Mouse (Mus musculus) urinary bladder, adult 2 months (tissue): ENCODE data around the gene Cldn7. TPM values are rescaled to one million over a fixed set of nuclear protein-coding genes. Genes with fewer than 3 reads are reported as not detected.
A peak's percentile ranks its signal among the peaks of the same experiment; 100 is the strongest.
"Not testable (repeated sequence)": the region's sequence is repeated elsewhere in the genome, so short reads cannot be mapped to it uniquely, and the experiment has no call there.

ENCODE experiments used
- DNase-seq: peaks from one replicate; pipeline ENCODE4 v3.0.0; 2022; ENCODE audit warnings: low spot score
- polyA plus RNA-seq: library from polyadenylated mRNA; depleted of rRNA; stranded (reverse); fragments of >200 nt; gene quantifications from 2 replicates; pipeline ENCODE4 v1.2.3, GENCODE M21; 2012; rRNA removed

Cldn7 gene
- polyA plus RNA-seq = 67.1 and 69.1 TPM in 2 replicates

DNA sequence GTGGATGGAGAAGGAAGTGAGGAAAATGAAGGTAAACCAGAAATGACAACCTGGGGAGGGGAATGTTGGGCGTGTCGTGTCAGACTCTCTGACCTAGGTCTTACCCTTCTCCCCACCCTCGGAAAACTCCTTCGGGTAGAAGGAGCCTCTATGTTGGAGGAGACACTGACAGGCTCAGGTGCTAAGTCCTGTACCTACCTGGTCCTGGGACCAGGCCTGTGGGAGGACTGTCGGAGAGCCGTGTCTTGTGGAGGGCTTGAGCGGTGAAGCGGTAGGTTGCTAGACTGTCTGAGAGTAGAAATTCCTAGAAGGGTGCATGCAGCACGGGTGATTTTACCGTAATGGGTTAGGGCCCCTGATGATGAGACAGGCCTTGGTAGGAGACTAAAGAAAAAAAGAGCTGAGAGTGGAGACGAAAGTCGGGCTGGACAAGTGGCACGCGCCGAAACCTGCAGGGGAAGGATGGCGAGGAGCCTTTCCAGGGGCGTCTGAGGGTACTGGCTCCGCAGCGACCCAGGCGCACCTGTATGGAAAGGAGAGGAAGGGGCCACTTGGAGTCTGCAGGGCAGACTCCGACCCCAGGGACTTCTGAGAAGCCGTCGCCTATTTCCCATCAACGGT is at the start of gene Cldn7:
TSS of gene Cldn7 (plus strand) at position 130 of the 621 bp plus-strand sequence.
- no peak for DNase-seq

DNA sequence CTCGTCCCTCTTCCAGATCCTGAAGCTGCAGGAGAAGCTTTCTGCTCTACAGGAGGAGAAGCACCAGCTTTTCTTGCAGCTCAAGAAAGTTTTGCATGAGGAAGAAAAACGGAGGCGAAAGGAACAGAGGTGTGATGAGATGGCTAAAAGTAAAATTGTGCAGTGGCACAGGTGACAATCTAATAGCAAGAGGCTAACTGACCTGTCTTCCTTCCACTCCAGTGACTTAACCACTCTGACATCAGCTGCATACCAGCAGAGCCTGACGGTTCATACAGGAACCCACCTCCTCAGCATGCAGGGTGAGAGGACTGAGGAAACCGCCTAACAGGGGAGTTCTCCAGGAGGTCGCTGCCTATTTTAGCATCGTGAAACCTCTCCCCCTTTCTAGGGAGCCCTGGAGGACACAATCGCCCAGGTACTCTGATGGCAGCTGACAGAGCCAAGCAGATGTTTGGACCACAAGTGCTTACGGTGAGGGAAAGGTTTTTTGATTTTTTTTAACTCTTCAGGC is 49.6 kb upstream of the Cldn7 start:
- no peak for DNase-seq

DNA sequence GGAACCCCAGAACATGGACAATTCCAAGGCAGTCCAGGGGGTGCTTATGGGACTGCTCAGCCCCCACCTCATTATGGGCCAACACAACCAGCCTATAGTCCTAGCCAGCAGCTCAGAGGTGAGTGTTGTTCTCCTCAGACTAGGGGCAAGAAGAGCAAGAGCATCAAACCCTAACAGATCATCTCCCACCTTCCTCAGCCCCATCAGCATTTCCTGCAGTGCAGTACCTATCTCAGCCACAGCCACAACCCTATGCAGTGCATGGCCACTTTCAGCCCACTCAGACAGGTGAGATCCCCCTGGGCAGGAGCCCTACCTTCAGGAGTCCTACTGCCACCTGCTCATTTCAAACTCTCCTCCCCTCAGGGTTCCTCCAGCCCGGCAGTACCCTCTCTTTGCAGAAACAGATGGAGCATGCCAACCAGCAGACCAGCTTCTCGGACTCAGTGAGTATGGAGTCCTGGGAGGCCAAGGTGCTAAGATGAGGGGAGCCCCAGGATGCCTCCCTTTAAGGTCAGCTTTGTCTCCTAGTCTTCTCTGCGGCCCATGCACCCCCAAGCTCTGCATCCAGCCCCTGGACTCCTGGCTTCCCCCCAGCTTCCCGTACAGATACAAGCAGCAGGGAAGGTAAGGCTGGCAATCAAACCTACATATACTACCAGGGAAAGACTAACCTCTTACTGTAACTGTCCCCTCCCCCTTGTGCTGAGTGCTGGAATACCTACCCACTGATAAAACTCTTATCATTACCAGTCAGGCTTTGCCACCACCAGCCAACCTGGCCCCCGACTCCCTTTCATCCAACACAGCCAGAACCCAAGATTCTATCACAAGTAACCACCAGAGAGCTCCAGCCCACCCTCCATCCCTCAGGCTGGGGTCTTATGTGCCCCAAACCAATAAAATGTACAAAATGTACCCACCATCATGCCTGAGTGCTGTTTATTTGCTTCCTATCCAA is 48.6 kb upstream of the Cldn7 start:
- DNase-seq = no peak

DNA sequence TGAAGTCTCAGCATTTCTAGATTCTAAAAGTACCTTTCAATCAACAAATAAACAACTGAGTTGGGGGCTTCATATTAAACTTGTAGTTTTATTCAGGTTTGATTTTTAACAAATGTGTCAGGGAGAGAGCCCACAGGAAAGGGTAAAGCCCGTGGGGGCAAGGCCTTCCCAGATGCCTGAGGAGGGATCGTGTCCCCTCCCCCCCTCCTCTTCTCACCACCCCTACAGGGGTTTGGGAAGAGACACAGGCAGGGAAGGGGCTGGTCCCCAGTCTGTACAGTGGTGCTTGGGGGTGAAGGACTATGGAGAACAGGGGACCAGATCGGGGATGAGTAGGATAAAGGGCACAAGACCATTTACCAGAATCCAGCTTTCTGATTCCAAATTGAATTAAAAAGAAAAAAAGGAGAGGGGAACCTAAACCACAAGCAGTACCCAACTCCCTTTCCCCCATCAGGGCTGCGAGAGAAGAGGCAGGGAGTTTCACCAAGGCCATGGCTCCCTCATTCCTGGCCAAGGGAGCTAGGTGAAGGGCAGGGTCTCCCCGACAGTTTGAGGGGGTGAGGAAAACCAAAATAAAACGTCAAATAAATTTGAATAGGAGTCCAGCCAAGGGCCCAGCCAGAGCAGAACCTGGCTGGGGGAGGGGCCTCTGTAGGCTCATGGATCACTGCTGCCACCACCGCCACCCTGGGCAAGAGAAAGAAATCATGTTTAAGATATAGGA is 47.8 kb upstream of the Cldn7 start:
- DNase-seq = not testable (repeated sequence)

DNA sequence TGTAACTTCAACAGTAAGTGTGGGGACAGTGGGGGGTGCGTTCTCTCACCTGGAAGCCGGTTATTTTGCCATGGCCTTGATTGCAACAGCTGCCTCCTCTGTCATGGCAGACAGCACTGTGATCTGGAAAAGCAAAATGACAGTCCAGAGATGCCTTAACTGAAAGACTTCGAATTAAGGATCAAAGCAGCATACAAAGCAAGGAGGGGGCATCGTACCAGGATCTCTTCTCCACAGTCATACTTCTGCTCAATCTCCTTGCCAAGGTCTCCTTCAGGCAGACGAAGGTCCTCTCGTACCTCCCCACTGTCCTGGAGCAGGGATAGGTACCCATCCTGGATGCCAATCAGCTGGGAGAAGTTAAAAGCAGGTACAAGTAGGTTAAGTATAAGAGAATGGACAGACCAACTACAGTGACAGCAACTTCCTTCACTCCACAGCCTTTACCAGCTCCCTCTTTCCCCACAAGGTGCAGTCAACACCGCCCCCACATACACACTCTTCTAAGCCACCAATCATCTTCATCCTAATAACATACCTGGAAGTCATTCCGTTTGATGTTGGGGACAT is 47.1 kb upstream of the Cldn7 start:
- DNase-seq = no peak

DNA sequence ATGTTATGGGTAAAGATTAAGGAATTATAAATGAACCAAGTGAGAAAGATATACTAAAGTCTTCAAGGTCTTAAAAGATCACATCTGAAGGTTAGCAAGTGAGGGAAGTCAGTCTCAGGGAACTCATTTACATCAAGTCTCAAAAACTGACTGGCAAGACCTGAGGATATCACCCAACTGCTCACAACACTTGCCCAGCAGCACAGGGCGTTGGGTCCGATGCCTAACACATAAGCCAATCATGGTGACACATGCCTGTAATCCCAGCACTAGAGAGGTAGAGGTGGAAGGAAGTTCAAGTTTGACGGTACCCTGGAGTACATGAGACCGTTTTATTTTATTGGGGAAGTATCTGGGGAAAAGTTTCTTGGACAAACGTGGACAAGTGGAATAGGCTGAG is 46.5 kb upstream of the Cldn7 start:
- no peak for DNase-seq

DNA sequence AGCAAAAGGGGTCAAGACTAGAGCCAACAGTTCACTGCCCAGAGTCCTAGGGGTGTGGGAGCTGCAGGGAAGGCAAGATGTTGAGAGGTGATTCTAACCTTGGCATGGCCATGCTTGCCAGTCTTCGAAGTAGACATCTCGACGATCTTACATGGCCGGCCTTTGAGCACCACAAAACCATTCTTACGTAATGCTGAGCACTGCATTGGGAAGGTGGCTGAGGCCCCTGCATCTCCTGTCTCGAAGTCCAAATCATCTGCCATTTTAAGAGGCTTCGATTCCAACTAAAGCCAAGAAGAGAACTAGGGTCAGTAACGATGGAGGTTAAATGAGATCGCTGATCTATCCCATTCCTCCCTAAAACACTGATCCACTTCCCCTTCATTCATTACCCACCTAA is 45.5 kb upstream of the Cldn7 start:
- DNase-seq = no peak

DNA sequence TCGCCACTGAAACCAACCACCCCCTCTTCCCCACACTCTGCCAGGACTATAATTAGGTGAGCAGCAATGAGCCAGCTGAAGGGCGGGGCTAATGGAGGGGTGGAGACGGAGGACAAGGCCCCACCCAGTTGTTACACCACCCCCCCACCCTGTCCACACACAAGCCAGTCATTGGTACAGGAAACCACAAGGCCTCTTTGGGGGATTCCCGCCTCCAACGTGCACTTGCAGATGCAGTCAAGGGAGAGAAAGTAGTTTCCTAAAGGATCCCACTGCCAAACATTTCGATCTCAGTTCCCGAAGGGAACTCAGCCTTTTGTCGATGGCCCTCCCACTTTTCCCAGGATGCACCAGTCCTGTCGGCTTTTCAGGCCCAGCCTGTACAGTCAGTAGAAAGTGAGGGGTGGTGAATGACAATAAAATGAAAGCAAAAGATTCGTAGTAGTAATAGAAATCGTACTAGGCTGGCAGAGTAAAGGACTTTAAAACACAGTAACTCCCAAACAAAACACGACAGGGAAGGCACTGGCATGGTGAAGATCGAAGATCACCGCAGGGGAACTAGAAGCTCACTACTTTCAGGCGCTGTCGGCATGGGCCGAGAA is 44.8 kb upstream of the Cldn7 start:
- no peak for DNase-seq

DNA sequence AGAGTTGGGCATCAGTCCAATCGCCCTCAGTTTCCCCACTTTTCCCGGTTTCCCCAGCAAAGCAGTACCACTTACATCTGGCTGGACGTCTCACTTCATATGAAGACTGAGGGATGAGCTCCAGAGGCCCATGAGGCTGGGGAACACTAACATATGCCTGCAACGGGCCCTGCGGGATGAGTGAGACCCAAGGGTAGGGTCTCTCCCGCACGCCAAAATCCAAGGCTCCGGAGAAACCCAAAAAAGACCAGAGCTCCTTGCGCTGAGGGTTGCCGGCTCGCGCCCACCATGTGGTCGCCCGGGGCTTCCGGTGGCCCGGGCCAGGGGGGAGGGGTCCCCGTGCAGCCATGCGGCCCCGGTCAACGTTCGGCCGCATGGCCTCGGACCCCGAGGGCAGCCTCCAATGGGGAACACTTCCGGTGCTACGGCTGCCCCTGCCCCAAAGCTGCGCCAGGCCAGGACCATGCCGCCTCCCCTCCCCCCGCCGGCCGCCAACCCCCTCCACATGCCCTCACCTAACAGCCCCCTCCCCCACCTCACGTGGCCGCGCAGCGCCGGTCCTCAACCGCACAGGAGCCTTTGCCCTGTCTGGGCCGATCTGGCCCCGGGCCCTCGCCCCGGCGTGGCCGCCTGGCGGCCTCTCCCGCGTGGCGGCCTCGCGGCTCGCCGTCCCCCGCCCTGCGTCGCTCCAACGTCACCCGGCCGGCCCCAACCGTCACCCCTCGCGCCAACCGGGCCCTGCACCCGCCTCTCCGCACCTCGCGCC is 44.1 kb upstream of the Cldn7 start:
- no peak for DNase-seq

DNA sequence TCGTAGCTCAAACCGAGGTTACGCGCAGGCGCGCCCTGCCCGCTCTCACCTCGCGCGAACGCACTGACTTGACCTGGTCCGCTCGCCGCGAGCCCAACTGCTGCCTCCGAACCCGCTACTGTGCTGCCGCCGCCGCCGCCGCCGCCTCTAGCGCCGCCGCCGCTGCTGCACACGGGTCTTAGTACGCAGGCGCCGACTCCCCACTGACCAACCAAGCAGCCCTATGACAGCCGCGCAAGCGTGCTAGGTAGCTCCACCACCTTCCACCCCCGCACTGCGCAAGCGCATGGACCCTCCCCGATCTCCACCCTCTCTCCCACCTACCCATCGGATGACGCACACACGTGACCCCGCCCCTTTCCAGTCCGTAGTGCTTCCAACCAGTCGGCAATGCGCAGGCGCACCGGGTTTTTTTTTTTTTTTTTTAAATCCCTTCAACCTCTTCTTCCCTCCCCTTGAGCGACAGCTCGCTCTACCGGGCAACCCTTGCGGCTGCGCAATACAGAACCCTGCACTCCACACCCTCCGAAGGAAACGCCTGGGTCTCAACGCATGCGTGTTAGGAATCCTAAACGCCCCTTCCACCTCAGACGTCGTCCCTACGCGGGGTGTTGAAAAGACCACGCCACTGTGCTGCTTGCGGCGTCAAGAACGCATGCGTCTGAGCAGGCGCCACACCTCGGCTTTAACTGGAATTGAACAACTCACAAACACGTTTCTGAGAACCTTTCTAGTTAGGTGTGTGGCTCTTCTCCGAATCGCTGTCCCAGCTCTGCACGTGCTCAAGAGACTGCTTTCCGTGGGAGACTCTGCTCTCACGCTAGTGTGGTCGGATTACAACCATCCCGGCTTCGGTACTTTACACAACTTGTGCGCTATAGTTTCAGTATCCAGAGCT is 43.2 kb upstream of the Cldn7 start, which contains the start of gene Eif5a:
TSS of gene Eif5a (minus strand) at position 845 of the 898 bp plus-strand sequence.
- peak; percentile 100 for DNase-seq

DNA sequence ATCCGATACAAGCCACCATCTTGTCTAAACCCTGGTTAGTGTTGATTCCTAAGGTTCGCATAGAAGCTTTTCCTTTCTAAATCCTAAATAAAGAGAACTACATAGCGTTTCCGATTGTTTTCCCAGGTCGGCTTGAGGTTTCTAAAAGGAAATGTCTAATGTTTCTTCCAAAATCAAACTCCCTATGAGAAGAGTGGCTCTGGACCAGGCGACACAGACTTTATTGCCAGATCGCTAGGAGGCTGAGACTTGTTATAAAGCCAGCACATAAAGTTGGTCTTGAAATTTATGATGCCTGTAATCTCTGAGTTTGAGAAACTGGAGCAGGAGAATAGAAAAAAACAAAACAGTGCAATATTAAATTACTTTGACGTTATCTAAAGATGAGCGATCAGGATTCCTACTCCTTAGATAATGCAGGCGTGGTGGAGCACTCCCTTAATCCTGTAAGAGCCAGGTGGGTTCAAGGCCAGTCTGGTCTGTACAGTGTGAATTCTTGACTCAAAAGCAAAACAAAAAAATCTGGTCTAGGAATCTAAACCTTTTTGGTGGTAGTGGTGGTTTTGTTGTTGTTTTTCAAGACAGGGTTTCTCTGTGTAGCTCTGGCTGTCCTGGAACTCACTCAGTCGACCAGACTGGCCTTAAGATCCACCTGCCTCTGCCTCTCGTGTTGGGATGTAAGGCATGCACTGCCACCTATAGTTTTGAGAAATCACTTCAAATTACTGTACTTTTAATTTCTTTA is 42.4 kb upstream of the Cldn7 start:
- DNase-seq = no peak

DNA sequence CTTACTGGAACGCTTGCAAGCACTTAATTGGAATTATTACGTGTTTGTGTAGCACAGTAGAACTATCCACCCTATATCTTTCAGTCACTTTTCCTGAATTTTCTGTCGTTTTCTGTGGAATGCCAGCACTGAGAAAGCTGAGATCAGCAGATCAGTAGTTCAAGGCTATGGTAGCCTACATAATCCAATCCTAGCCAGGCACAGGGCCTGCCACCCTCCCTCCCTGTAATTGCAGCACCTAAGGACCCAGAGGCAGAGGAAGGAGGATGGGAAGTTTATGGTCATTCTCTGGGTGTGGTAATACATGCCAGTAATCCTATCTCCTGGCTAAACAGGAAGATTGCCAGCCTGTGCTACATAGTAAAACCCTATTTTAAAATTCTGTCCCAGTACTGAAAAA is 41.8 kb upstream of the Cldn7 start:
- DNase-seq = no peak

DNA sequence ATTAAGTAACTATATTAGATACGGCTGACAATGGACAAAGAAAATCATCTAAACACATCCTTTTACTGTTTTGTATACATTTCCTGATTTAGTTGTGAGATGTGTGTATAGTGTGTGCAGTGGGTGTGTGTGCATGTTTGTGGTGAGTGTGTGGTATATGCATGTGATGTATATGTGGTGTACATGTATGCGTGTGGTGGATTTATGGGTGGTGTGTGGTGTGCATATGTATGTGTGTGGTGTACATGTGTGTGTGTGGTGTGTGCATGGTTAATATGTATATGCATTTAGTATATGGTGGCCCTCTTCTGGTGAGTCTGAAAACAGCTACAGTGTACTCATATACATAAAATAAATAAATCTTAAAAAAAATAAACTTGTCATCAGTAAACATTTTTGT is 37.1 kb upstream of the Cldn7 start:
- no peak for DNase-seq

DNA sequence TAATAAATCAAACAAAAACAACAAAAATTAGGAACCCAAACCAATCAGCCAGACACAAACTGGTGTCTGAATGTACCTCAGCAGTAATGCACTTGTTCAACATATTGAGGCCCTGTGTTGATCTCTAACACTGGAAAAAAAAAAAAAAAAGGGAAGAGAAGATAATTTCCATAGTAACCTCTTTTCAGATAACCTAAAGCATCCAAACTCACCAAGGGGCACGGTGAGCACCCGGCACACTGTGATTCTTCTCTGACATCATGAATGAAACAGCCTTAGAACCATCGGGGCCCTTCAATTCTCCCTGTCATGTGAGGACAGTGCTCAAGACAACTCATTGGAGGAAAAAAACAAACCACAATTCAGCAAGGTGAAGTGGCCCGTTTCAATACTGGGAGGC is 34.9 kb upstream of the Cldn7 start:
- DNase-seq = no peak

DNA sequence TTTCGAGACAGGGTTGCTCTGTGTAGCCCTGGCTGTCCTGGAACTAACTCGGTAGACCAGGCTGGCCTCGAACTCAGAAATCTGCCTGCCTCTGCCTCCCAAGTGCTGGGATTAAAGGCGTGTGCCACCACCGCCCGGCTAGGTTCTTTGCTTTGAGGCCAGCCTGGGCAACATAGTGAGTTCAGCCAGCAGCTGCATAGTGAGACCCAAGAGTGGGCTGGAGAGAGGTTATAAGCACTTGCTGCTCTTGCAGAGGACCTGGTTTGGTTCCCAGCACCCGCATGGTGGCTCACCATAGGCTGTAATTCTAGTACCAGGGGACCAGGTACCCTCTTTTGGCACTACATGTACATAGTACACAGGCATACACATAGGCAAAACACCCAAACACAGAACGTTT is 34.4 kb upstream of the Cldn7 start:
- not testable (repeated sequence) for DNase-seq

DNA sequence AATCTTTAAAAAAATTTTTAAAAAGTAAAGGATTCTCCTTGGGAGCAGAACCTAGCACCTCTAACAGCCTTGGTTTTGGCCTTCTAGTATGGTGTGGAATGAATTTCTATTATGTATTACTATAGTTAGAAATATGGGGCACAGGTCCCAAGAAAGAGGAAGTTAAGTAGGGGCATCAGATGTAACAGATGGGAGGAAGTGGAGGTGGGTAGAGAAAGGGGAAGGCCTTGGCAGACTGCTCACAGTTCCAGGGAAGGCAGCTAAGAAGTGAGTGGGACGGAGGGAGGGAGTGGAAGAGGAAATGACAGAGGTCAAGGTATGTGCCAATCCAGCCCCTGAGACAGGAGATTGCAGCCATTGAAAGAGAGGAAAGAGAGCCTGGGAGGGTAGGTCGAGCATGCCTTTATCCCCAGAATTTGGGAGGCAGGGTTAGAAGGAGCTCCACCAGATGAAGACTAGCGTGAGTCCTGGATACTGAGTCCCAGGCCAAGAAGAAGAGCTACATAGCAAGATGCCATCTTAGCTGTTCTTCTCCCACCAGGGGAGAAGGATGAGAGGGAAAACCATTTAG is 33.5 kb upstream of the Cldn7 start:
- no peak for DNase-seq

DNA sequence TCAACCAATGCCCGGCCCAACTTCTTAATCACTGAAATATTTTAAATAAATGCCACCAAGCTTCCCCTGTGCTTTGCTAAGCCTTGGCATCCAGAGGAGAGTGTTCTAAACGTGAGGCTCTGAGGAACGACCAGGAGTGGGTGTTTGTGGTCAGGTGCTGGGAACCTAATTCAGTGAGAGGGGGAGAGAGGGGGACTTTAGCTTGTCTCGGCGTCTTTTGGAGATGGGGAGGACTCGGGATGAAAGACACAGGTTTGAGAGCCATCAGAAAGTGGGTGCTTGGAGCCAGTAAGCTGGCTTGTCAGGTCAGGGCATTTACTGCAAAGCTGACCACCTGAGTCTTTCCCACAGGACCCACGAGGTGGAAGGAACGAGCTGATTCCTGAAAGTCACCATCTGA is 32.8 kb upstream of the Cldn7 start:
- DNase-seq = no peak

DNA sequence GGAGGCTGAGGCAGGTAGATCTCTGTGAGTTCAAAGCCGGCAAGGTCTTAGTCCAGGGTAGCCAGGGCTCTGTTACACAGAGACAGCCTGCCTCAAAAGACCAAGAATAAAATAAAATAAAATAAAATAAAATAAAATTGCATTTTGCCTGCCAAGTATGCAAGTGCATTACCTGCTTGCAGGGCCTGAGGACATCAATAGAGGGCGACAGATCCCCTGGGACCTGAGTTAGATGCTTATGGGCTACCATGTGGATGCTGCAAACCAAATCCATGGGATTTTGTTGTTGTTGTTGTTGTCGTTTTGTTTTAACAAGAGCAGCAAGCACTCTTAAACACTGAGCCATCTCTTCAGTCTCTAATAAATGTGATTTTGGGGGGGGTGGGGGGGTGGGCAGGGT is 32.3 kb upstream of the Cldn7 start:
- DNase-seq = no peak

DNA sequence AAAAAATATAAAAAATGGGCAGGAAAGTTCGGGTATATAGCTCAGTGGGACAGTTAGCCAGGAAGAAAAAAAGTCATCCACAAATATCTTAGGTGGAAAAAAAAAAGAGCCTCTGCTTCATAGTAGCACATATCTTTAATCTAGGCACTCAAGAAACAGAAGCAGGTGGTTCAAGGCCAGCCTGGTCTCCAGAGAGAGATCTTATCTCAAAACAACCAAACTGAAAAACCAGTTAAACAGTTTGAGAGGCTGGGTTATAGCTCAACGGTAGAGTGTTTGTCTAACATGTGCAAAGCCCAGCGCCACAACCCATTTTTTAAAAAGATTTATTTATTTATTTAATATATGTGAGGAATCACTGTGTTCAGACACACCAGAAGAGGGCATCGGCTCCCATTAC is 31.5 kb upstream of the Cldn7 start:
- DNase-seq = no peak
